Mouse (Mus musculus) B cell, adult 2 months (primary cell): ENCODE measurements around the gene Bcat1.

Experiments used
- DNase-seq, 2 experiments: peaks; one replicate each; pipeline ENCODE4 v3.0.0; 2022

The Bcat1 gene

DNA sequence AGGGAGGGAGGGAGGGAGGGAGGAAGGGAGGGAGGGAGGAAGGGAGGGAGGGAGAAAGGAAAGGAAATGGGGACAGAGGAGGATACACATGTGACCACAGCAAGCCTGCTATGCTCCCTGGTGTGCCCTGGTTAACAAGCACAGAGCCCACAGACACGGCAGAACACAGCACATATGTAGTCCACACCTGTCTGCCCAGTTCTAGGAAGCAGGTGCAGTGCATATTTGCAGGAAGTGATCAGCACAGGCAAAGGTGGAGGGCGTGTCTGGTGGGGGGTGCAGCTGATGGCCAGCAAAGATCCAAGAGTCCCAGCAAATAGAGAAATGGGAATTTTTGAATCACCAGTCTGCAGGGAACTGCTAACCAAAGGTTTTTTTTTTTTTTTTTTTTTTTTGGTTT is 23.3 kb downstream of the Bcat1 start:
- no peak for DNase-seq

DNA sequence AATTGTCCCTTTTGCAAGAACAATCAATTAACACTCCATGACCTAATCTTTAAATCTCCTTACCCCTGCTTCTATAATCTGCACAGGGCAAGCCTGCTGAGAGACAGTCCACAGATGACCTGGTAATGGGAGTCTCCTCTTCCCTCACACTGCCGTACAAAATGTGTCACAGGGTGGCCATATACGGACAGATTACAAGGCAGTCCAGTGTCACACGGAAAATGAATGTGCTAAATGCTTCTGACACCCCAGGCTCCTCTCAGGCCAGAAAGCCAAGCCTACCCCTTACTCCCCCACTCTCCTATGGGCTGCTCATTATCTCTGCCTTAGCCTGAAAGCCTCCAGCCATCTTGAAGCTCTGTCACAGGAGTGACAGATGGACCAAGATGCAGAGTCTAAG is 25.1 kb downstream of the Bcat1 start:
- no peak for DNase-seq

DNA sequence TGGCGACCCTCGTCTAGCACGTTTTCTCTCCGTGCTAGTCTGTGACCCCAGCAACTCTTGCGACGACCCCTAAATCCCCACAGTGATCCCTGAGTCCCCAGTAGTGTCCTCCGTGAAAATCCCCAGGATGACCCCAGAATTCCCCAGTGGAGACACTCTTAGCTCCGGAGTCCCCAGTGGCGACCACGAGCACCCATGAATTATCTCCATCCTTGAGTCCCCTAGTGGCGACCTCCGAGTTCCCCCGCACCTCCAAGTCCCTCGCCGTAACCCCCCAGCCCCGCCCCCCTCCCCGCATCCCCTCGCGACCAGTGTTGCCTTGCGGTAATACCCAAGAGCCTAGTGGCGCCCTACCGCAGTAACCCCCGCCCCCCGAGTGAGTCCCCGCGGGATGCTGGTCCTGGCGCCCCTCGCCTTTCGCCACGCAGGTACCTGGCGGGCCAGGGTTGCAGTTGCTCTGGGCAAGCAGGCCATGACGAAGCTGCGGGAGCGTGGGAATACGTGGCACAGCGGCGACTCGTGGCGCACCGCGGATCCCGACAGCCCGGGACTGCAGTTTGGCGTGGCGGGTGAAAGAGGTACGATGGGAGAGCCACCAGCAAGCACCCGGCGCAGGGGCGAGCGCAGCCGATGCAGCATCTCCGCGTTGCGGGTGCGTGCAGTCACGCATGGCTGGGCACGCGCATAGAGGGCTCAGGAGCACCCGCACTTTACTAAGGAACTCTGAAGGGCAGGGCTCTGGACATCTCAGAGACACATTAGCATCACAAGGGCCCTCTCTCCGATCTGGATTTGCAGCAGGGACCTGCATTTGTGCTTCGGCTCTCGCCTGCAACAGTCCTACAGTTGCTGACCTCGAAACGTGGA is 27.6 kb downstream of the Bcat1 start:
- DNase-seq, result peak in 1 of 2 experiments; percentile 3

DNA sequence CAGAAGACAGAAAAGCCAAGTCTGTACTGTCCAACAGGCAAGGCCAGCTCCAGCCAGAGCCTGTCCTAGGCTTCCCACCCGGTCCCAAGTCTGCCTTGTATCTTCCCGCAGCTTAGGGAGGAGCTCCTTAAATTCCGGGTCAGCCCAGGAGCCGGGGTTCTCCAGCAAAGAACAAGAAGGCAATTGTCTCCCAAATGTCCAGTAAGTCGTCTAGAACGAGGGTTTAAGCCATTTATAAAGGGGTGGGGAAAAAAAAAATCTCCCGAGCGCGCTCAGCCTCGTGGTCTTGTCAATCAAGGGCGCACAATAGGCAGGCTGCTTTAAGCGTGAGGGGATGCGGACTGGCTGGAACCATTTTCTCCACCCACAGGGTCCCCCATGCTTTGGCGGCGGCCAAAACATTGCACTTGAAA is 28.5 kb downstream of the Bcat1 start:
- DNase-seq, result no peak

DNA sequence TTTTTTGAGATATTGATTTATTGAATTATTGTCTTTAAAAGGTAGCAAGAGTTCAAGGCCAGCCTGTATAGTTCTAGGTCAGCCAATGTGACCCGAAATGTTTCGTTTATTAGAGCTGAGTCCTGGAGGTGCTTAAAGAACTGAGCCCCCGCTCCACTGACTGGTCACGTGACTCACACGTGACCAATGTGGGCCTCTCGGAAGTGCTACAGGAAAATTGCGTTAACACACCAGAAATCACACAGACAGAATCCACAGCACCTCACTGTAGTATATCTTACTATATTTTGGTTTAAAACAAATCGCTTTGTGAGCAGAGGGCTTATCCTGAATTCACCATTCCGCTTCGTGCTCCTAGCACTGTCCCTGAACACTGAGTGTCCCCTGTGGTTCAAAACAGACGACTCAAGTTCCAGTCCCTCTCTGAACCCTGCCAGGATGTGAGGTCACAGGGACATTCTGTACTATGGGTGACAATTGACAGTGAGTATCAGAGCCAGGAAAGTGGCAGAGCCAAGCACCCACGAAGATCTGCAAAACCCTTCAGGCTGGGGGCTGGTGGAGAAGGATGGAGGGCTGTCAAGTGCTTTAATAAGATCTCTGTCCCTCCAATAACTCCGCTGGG is 29.6 kb downstream of the Bcat1 start:
- DNase-seq, result no peak

DNA sequence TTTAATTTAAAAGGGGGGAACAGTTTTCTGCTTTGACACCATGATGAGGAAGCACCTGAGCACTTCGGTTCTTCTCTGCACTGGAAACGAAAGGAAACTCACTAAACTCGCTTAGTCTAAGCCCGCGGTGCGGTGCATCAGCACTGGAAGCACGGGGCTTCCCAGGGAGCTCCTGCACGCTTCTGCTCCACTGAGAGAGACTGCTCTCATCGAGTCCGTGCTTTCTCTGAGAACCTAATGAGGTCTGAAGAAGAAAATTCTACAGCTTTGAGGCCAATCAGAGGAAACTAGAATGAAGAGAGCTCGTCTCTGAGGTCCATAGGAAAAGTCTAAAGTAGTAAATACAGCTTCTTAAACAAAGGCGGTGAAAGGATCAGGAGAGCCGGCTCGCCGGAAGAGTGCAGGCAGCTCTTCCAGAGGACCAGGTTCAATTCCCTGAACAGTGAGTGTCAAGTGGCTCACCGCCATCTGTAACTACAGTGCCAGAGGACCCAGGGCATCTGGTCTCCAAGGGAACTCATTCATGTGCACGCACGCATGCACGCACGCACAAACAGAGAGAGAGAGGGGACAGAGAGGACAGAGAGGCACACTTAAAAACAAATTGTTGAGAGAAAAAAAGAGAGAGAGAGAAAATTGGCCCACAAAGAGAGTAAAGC is 30.9 kb downstream of the Bcat1 start:
- no peak for DNase-seq

DNA sequence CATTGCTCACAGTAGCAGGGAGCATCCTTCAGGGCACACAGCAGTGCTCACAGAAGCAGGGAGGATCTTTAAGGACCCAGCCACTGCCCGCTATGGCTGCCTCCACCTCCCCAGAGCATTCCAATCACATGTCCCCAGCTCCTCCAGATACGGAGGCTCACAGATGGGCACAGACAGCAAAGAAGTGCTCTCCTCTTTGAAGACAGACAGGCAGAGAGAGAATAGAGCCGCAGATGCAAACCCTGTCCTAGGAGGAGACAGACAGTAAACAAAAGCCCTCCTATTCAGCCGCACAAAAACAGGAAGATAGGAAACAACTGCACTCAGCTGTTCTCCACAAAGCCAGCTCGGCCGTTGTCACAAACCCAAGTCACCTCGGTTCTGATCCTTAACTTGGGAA is 35.3 kb downstream of the Bcat1 start:
- no peak for DNase-seq

DNA sequence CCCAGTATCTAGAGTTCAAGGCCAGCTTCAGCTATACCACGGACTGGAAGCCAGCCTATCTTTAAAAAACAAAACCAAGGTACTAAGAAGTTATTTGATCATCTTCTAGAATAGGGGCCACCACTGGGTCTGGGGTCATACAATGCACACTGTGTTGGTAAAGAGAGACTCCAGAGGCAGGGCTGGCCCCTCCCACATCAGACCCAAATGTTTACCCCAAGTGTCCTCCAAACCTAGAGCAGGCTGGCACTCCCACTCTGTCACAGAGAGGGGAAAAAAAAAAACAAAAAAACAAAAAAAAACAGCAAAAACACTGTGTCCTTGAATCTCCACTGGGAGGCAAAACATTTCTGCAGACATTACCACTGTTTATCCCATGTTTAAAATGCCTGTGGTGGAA is 38.4 kb downstream of the Bcat1 start:
- DNase-seq, result no peak

DNA sequence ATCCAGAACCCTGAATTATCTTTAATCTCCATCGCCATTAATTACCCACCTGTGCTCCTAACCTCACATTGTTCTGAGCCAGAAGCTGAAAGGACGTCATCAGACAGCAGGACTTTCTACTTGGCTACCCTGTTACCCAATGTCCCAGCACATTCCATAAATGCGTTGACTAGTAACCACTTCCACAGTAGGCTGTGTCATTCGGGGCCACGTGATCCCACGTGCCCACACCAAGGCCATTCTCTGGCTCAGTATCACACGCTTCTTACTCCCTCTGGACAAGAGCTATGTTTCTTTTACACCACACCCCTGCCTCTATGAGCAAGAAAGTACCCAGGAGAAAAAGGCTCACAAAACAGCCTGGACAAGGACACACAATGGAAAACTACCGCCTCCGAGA is 40.6 kb downstream of the Bcat1 start:
- DNase-seq, result no peak

DNA sequence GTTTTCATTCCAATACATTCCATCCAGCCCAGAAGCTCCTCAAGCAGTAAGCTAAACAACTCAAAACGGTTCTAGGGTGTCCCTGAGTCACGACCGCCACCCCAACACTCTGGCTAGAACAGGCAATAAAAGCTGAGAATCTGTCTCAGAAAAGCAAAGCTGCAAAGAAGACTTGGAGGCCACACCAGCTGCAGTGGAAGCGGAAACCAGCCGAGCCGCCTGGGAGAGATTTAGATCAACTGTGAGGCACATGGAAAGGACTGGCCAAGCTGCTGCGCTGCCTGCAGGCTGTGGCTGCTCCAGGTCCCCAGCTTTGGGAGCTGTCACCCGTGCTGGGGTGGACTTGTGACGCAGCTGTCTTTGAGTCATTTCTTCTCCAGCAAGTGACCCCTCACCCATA is 45.4 kb downstream of the Bcat1 start:
- DNase-seq, result no peak

DNA sequence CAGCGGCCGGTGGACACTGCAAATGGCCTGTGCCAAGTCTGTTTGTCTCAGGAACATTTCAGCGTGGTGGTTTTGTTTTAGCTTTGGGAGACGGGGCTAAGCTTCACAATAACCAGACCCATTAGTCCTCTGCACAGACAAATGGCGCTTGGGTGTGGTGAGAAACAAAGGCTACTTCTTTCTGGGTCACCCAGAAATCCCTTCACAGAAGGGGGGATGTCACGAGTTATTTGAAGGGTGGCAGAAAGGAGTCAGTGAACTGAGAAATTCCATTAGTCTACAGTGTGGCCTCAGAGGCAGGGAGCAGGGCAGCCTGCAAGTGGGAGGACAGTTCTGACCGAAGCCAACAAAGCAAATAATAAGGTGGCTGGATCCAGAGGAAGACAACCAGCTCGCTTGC is 52.0 kb downstream of the Bcat1 start:
- DNase-seq, result no peak

DNA sequence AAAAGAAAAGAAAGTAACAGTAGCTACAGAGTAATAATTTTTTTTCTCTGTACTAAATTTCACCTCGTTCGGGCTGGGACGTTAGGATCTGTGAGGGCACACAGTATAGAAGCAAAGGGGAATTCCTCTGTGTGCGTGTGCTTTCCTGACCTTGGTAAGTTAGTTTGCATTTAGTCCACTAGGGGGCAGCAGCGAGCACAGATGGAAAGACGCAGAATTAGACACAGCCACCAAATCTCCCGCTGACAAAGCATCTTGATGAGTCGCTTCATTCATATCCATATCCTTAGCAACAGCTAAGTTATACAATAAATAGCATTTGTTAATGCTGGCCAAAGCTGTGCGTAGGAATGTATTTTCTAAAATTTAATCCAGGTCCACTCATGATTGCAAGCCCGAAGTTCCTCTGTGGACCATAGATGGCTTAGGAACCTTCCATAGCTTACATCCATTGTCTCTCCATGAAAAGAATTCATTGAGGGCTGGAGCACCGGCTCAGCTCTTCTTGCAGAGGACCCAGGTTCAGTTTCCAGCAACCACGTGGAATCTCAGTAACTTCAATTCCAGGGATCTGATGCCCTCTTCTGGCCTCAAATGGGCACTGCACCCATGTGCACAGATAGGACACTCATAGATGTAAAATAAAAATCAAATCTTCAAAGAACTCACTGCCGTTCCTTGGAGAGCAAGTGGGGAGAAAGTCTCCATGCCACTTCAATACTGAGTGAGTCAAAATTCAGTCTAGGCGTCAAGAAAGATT is 52.8 kb downstream of the Bcat1 start:
- DNase-seq, result peak; percentile 77

DNA sequence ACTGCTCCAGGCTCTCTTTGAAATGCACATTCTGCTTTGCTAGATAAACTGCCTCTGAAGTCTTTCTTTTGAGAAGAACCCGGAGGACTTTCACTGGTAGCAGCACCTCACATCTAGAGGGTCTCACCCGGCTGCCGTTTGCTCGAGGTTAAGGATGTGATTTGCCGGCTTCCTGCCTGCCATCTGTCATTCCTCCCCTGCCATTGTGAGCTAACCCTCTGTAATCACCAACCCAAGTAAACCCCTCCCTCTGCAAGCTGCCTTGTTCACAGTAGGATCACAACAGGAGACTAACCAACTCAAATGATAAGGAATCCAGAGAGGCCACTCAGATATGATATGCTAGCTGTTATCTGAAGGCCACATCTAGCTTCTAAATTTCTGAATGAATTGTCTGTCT is 53.6 kb downstream of the Bcat1 start:
- DNase-seq, result no peak

DNA sequence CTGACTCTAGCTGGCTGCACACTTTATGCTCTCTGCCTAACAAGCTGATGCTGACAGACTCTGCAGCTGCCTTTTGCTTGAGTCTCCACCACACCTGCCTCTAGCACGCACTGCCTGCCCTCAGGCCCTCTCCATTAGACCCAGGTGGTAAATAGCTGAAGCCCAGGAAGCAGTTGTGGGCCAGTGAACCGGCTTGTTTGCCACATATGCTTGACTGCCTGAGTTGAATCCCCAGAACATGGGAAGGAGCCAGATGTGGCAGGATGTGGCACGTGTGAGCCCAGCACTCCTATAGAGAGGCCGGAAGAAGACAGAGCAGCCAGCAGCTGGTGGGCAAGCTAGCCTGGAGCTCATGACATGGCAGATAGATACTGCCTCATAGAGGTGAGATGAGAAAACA is 55.4 kb downstream of the Bcat1 start:
- DNase-seq, result no peak

DNA sequence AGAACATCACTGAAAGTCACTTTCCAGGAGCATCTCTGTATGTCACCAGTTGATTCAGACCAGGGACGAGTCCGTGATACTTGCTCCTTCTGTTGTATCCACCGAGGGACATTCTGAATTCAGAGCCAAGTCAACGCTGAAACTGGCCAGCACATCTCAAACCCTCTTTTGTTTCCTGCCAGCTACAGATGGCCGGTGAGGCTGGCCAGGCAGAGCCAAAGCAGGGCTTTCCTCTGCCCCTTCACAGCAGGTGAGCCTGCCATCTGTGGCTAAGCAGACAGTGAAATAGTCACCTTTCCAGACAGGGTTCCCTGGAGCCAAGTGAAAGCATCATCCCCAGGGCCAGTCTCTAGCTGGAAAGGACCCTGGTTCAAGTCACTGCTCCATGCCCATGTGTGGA is 57.7 kb downstream of the Bcat1 start:
- no peak for DNase-seq

DNA sequence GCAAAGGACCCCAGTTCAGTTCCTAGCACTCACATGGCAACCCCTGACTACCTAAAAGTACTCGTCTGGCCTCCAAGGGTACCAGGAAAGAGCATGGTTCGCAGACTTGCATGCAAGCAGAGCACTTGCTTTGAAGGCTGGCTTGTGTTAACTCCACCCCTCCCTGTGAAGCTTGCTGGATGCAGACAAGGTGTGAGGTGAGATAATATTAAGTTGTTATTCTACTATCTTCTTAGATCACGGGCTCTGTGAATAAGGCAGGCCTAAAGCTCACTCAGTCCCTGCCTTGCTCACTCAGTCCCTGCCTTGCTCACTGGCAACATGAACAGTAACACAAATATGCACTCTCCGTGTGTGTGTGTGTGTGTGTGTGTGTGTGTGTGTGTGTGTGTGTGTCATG is 58.5 kb downstream of the Bcat1 start:
- no peak for DNase-seq

DNA sequence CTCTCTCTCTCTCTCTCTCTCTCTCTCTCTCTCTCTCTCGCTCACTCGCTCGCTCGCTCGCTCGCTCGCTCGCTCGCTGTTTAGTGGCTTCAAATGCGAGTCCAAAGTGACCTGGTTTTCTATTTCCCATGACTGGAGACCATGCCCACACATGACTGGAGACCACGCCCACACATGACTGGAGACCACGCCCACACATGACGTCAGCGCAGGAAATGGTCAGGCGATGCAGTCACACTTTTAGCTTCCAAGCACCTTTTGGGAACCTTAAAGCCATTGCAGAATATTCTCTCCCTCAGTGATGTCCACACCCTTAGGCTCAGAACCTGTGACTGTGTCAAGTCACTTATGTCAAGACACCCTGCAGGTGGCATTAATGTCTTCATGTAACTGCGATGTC is 59.3 kb downstream of the Bcat1 start:
- DNase-seq, result no peak

DNA sequence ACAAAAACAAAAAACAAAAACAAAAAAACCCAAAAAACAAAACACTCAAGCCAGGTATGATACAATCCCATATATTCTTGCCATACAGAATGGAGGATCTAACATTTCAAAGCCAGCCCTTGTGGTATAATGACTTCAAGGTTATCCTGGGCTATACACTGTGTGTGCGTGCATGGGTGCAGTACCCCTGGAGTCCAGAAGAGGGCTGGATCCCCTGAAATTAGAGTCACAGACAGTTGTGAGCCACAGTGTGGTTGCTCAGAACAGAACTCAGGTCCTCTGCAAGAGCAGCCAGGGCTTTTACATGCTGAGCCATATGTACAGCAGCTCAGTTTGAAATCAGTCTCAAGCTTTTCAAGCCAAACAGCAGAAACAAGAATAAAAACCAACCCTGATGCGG is 61.0 kb downstream of the Bcat1 start:
- DNase-seq, result peak; percentile 29 to 39

DNA sequence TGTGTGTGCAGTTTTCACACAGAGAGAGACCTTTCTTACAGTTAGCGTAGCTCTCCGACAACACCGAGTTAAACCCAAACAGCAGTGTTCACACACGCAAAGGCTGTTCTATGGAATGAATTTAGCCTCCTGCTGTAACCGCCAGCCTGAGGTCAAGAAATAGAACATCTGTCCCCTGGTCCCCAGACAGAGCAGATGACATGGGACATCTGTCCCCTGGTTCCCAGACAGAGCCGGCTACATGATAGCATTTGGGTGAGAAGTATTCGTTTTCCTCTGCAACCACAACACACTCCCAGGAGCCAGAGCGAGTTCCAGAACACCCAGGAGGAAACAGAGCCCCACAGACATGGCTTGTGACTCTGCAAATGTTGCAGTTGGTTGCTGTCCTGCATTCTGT is 63.3 kb downstream of the Bcat1 start:
- no peak for DNase-seq

DNA sequence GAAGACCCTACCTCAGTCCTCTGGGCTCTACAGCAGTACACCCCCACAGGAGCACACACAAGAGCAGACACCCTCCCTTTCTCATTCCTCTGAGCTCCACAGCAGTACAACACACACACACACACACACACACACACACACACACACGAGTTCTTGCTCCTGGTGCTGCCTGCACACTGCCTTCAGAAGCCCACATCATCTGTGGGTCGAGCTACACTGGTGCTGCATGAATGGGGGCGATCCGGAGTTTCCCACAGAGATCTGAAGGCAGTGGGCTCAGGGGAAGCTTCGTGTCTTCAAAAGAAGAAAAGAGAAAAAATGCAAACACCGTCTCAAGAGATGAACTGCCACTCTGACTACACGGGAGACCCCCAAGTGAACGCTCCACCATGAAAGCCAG is 64.8 kb downstream of the Bcat1 start:
- DNase-seq, result no peak

DNA sequence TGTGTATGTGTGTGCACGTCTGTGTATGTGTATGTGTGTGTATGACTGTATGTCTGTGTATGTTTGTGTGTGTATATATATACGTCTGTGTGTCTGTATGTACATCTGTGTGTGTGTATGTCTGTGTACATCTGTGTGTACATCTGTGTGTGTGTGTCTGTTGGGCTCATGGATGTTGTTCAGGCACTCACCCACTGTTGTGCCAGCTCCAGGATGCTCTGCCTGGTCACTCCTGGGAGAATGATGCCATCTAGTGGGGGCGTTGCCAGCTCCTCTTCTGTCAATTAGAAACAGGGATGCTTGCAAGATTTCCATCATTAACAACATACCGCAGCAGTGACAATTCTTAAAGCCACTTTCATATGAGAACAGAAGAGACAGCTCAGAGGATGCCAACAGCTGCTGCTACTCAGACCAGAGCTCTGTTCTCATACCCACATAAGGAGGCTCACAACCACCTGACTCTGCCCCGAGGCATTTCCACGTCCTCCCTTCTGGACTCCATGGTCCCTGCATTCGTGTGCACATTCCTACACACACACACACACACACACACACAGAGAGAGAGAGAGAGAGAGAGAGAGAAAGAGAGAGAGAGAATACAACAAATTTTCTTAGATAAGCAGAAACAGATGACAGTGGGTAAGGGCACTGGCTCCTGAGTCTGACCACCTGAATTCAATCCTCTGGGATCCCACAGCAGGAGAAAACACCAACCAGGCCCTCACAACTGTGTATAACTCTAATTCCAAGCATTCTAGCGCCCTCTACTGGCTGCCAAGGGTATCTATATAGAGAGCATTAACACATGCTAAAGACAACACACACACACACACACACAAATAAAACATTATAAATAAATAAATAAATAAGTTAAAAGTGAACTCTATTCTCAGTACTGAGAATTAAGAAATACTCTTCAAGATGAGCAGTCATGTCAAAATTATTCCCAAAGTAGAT is 65.8 kb downstream of the Bcat1 start:
- DNase-seq, result peak; percentile 38 to 45

DNA sequence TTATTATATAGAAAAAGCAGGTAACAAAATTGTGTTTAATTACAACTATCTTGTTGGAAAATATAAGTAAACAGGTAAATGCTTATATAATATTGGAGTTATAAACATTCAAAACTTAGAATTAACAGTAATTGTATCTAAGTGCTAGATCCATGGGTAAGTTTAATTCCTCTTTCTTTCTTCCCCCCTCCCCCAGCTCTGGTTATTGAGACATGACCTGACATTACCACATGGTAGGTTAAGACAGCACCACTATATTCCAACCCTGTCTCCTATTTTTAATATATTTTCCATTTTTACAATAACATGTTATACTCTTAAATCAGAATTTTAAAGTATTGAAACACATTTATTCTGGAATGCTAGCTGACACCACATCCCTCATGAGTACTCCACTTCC is 72.5 kb downstream of the Bcat1 start:
- no peak for DNase-seq
